Mouse (Mus musculus) bone marrow, adult 2 months (tissue): Measurements from ENCODE around the gene Trim41. TPM values are rescaled to one million over a fixed set of nuclear protein-coding genes. Genes with fewer than 3 reads are reported as not detected.
"Not testable (repeated sequence)": the region's sequence is repeated elsewhere in the genome, so short reads cannot be mapped to it uniquely, and the experiment has no call there.

Experiments used
- H3K27ac ChIP-seq: fragments of 200-500 bp; 2 replicates; pipeline ENCODE4 v1.5.1; 2012; ENCODE audit warnings: low read depth, mild to moderate bottlenecking, control low read depth, inconsistent platforms, low read length; ENCODE audit not compliant: control insufficient read depth, poor library complexity, insufficient read depth
- H3K4me1 ChIP-seq: fragments of 200-500 bp; 2 replicates; pipeline ENCODE4 v1.6.1; 2011; ENCODE audit warnings: low read length; ENCODE audit not compliant: control insufficient read depth, insufficient read depth
- H3K4me3 ChIP-seq: fragments of 200-500 bp; replicated peaks from 2 replicates; pipeline ENCODE3; 2011; ENCODE audit warnings: mild to moderate bottlenecking, low read depth, low read length, control low read depth; ENCODE audit not compliant: control insufficient read depth
- CTCF ChIP-seq: fragments of 200-500 bp; IDR thresholded peaks from 2 replicates; pipeline ENCODE4 v1.5.1; 2011; ENCODE audit warnings: low read length, control low read depth; ENCODE audit not compliant: control insufficient read depth, insufficient read depth
- POLR2A ChIP-seq: fragments of 200-500 bp; IDR thresholded peaks from 2 replicates; pipeline ENCODE4 v1.6.1; 2011; ENCODE audit warnings: low read depth, mild to moderate bottlenecking, control low read depth, low read length, borderline replicate concordance; ENCODE audit not compliant: control insufficient read depth
- WGBS: fragments of 180-500 bp; shearing (Covaris S2); methylation state at CpG from one replicate; pipeline ENCODE4 v1.1.7; 2018; 5-methylcytosine and 5-hydroxymethylcytosine counted together
- polyA plus RNA-seq: library from polyadenylated mRNA; stranded (reverse); fragments of >200 nt; gene quantifications from 2 replicates; pipeline ENCODE4 v1.2.4, GENCODE M21; 2011; ENCODE audit warnings: low replicate concordance; ENCODE audit not compliant: missing spikeins, insufficient read depth, insufficient read length

Trim41 gene
- polyA plus RNA-seq, 1 experiment: 51.0 TPM

DNA sequence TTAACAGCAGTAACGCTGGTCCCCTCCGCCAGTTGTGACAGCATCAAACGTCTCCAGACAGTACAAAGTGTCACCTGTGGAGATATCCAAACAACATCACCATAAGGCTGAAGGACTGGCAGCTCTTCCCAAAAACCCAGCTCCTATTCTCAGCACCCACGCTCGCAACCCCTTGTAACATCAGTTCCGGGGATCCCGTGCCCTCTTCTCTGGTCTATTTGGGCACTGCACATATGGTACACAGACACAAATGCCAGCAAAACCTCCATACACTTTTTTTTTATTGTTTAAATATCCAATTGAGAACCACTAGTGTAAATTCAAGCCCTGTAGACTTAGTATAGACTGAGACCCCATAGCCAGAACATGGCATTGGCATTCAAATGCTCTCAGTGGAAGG lies 21.9 kb downstream of the Trim41 start:
- no peak overlapping the region for H3K27ac ChIP-seq
- no peak overlapping the region for H3K4me3 ChIP-seq
- TF ChIP-seq POLR2A (no peak), CTCF (no peak)
- no peaks in the 10 kb centered on the region; the same call in 1 of the 2 replicates for H3K4me1 ChIP-seq
- WGBS: 85% methylated on average over 7 of the region's 7 CpGs

DNA sequence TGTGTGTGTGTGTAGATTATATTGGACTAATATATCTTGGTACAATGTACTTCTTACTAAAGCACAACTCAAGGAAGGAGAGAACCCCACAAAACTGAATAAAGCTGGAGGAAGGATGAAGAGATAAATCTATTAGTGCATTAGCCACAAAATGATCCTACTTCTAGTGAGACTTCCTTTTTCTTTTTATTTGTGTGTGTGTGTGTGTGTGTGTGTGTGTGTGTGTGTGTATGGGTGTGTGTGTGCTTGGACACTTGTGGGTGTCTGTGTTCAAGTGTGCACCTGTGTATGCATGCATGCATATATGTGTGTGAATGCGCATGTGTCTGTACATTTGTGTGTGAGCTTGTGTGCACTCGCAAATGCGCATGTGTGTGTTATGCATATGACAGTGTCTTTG lies 24.0 kb downstream of the Trim41 start:
- WGBS: 99% methylated on average over 3 of the region's 3 CpGs
- no peak overlapping the region for H3K4me3 ChIP-seq
- H3K27ac ChIP-seq: no peak overlapping the region
- TF ChIP-seq CTCF (no peak), POLR2A (no peak)
- no peaks in the 10 kb centered on the region for H3K4me1 ChIP-seq

DNA sequence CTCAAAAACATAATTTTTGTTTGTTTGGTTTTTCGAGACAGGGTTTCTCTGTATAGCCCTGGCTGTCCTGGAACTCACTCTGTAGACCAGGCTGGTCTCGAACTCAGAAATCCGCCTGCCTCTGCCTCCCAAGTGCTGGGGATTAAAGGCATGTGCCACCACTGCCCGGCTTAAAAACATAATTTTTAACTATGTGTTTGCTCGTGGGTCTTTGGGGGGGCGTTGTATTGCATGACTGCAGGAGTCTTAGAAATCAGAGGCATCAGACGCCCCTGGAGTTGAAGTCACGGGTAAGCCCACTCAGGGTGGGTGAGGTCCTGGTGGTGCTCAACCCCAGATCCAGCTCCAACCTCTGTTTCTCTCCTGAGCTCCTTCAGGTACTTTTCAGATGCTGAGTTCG lies 25.3 kb downstream of the Trim41 start:
- not testable (repeated sequence) for H3K4me3 ChIP-seq, H3K27ac ChIP-seq, H3K4me1 ChIP-seq
- WGBS: 79% methylated on average over 9 of the region's 9 CpGs

DNA sequence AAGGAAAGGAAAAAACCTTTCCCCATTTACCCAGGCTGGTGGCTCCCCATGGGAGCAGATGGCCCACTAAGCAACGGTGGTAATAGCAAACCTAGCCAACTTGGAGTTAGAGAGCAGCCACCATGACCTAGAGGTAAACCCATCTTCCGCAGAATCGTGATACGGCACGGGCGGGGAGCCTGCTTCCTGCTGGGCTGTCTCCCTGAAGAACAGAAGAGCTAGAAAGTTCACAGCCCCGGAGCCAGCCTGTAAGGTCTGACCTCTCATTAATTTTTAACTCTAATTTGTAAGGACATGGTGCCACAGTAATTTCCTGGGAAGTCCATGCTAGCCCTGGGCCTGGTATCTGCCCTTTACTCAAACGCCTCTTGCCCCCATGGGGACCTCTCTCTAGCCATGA lies 26.2 kb downstream of the Trim41 start:
- no peak overlapping the region for H3K4me3 ChIP-seq
- no peak for TF ChIP-seq CTCF
- TF ChIP-seq POLR2A: no peak

DNA sequence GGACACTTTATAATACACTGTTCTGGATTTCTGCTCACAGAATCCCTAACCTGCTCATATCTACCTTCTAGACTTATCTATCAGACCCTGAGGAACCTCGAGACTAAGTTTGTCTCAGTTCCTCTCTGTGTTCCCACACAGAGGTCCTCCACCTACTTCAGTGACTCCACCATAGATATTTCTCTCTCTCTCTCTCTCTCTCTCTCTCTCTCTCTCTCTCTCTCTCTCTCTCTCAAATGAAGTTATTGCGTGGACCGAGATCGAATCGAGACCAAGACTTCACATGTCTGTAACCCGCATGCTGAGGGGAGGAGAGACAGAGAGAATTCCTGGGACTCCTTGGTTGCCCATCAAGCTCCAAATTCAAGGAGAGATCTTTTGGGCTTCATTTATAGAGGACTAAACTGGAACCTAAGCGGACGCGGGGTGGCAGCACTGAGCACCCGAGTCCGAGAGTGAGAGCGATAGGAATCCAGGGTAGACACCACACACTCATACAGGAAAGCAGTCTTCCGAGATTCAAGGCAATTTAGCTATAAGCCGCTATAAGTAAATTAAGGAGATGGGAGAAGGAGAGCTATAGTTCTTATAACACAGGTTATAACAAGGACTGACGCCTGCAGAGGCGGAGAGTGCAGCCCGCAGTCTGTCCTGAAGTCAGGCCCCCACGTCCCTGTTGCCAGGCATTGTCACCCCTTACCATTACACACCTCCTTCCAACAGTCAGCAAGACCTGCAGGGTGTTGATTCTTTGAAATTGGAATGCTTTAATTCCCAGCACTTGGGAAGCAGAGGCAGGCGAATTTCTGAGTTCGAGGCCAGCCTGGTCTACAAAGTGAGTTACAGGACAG lies 27.0 kb downstream of the Trim41 start:
- Histone ChIP-seq H3K4me3 (no peak overlapping the region), H3K4me1 (no peaks in the 10 kb centered on the region), H3K27ac (no peak overlapping the region)
- WGBS: 19% methylated on average over 20 of the region's 20 CpGs
- TF ChIP-seq CTCF (peak; percentile 92), POLR2A (no peak)

More for the DNA sequence above, 26.2 kb downstream of the Trim41 start:
- H3K4me1 ChIP-seq: no peaks in the 10 kb centered on the region
- no peak overlapping the region for H3K27ac ChIP-seq
- WGBS: 76% methylated on average over 8 of the region's 8 CpGs

DNA sequence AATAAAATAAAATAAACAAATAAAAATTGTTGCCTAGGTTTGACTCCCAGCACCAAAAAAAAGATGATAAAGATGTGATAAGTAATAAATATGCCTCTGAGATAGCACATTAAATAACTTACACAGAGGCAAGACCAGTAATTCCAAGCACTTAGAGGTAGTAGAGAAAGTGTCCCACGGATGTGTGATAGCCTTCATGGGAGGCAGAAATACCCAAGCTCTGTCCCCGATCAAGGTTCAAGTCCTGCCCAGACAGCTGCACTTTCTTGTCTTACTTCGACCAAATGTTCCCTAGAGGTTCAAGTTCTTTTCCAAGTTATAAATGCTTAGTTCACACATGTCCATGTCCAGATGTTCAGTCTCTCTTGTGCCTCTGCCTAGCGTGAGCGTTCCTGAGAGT lies 27.9 kb downstream of the Trim41 start:
- no peak overlapping the region for H3K4me3 ChIP-seq
- TF ChIP-seq POLR2A: no peak
- H3K4me1 ChIP-seq: no peaks in the 10 kb centered on the region
- 84% methylated on average over 5 of the region's 5 CpGs for WGBS
- no peak overlapping the region for H3K27ac ChIP-seq

DNA sequence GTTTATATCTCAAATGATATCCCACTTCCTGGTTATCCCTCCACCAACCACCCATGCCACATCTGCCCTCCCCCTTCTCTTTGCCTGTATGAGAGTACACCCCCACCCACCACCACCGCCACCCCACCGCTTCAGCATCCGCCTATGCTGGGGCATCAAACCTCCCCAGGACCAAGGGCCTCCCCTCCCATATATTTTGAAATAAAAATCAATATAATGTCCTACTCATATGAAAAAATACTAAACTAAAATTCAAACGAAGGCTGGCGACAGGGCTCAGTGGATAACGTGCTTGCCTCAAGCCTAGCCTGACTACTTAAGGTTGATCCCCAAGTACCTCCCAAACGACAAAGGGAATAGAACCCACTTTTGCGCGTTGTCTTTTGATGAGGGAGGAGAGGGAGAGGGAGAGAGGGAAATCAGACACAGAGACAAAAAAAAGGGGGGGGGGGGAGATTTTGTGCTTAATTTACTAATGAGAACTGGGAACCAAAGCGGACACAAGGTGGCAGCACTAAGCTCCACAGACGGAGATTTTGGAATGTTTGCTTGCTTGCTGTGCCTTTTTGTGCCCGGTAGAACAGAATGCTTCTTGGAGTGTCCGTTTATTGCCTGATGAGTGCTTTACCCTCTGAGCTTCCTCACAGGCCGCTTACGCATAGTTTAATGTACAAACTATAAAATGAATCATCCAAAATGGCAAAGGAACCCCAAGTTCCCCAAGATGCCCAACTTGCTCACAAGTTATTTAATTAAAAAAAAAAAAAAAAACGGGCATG lies 28.7 kb downstream of the Trim41 start:
- 2% methylated on average over 16 of the region's 16 CpGs for WGBS
- peak overlapping the region; percentile 39 for H3K4me3 ChIP-seq
- TF ChIP-seq POLR2A (no peak), CTCF (peak; percentile 59)
- H3K27ac ChIP-seq: no peak overlapping the region
- H3K4me1 ChIP-seq: no peaks in the 10 kb centered on the region

DNA sequence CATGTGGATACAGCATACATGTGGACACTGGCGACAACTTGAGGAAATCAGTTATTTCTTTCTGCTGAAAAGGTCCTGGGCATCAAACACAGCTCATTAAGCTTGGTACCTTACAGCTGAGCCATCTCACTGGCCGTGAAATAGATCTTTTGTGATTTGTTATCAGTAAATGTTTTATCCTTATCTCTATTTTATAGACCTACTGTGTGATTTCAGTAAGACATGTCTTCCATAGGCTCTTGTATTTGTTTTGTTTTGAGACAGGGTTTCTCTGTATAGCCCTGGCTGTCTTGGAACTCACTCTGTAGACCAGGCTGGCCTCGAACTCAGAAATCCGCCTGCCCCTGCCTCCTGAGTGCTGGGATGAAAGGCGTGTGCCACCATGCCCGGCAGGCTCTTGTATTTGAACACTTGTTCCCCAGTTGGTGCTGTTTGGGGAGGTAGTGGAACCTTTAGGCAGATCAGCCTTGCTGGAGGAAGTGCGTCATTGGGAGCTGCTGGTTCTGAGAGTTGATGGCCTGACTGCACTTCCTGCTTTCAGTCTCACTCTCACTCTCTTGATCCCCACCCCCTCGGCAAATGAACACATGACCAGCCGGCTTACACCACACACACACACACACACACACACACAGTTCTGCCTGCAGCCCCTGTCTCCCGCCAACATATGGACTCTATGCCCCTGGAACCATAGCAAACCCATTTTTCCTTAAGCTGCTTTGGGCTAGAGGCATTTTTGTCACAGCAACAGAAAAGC lies 29.5 kb downstream of the Trim41 start:
- H3K4me1 ChIP-seq: no peaks in the 10 kb centered on the region
- peak overlapping the region; percentile 35; the same call in 1 of the 2 replicates for H3K27ac ChIP-seq
- peak overlapping the region; percentile 59 for H3K4me3 ChIP-seq
- WGBS: 28% methylated on average over 10 of the region's 10 CpGs
- TF ChIP-seq POLR2A: no peak
